Mouse (Mus musculus) limb, embryonic 11.5 days (tissue): ENCODE results near the gene Zkscan16. TPM values are rescaled to one million over a fixed set of nuclear protein-coding genes. Genes with fewer than 3 reads are reported as not detected.

Source experiments
- ATAC-seq: fragments of 200-750 bp; cut with Nextera tagmentation; 2 replicates; pipeline ENCODE4 v1.8.0; 2017; ENCODE audit warnings: low read depth; ENCODE audit not compliant: insufficient number of reproducible peaks, low FRiP score, low TSS enrichment
- DNase-seq: peaks from one replicate; pipeline ENCODE4 v3.0.0-alpha.2; 2015; ENCODE audit warnings: low spot score
- H3K27ac ChIP-seq: fragments of 300-500 bp; sonication (generic); replicated peaks from 2 replicates; pipeline ENCODE4 v1.5.1; 2014; ENCODE audit warnings: low read depth, mild to moderate bottlenecking, low read length
- H3K27me3 ChIP-seq: fragments of 300-500 bp; sonication (generic); 2 replicates; pipeline ENCODE4 v1.6.1; 2014; ENCODE audit warnings: mild to moderate bottlenecking, low read length, mixed read lengths; ENCODE audit not compliant: control insufficient read depth, insufficient read depth
- H3K36me3 ChIP-seq: fragments of 300-500 bp; sonication (generic); 2 replicates; pipeline ENCODE4 v1.6.1; 2014; ENCODE audit warnings: mild to moderate bottlenecking, low read length, moderate library complexity, mixed read lengths; ENCODE audit not compliant: control insufficient read depth, insufficient read depth
- H3K4me1 ChIP-seq: fragments of 300-500 bp; sonication (generic); 2 replicates; pipeline ENCODE4 v1.6.1; 2014; ENCODE audit warnings: low read length, mixed read lengths; ENCODE audit not compliant: control insufficient read depth, insufficient read depth
- H3K4me2 ChIP-seq: fragments of 300-500 bp; sonication (generic); 2 replicates; pipeline ENCODE4 v1.6.1; 2014; ENCODE audit warnings: low read depth, mild to moderate bottlenecking, moderate library complexity; ENCODE audit not compliant: severe bottlenecking
- H3K4me3 ChIP-seq: fragments of 300-500 bp; sonication (generic); 2 replicates; pipeline ENCODE4 v1.5.1; 2014; ENCODE audit warnings: low read depth, low read length
- H3K9ac ChIP-seq: fragments of 300-500 bp; sonication (generic); 2 replicates; pipeline ENCODE4 v1.6.1; 2014; ENCODE audit warnings: mild to moderate bottlenecking, low read length
- H3K9me3 ChIP-seq: fragments of 300-500 bp; sonication (generic); 2 replicates; pipeline ENCODE4 v1.6.1; 2016; ENCODE audit warnings: low read length; ENCODE audit not compliant: control insufficient read depth
- WGBS: fragments of 180-500 bp; shearing (Covaris S2); extraction: QIAGEN DNeasy Blood & Tissue Kit; methylation state at CpG from one replicate; pipeline ENCODE4 v1.1.7; 2014; 5-methylcytosine and 5-hydroxymethylcytosine counted together
- polyA plus RNA-seq: library from polyadenylated mRNA; unstranded; fragments of >200 nt; fragmentation: Nextera tagmentation; extraction: Ambion mirVana; gene quantifications from 2 replicates; pipeline ENCODE4 v1.2.1, GENCODE M21; 2014

The Zkscan16 gene
- polyA plus RNA-seq, 1 experiment from 2014 or later: 1.1 TPM

DNA sequence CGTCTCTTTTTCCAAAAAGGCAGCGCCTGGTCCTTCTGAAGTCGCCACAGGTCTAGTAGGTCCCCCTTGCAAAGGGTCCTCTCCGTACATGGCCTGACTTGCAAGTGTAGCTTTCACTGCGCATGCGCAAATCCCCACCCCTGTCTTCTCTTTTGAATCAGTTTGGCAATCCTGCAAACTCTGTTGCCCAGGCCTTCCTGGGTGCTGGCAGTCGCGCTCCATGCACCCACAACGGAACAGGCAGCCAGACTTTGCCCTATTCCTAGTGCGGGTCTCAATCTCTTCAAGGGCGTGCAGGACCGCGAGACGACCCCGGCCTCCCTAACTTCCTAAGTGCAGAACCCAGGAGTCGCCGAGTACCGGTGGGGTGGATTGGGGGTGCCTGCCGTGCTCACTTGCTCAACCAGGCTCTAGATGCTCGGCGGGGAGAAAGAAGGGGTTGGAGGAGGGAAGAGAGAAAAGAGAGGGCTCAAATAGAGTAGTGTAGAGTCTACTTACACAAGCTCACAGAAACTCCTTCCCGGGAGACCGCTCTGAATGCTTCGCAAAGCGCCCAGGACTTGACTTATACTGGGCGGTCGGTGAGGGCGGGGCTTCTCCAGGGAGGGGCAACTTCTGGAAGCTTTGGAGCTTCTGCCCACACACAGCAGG lies 43.2 kb downstream of the Zkscan16 start, which contains the start of gene Ptgr1:
Gene Ptgr1 (minus strand): TSS at position 580 of the 651 bp plus-strand sequence.
- H3K9me3 ChIP-seq: no peaks in the 10 kb centered on the region
- peak within 1 kb of the TSS; percentile 64 for H3K9ac ChIP-seq
- peak within 1 kb of the TSS; percentile 62 for H3K4me2 ChIP-seq
- 1% methylated on average over 28 of the region's 28 CpGs for WGBS
- H3K4me1 ChIP-seq: peaks cover 2% of the 10 kb centered on the region; the same call in 1 of the 2 replicates
- H3K27ac ChIP-seq: no peak within 1 kb of the TSS
- no peaks in the 10 kb centered on the region for H3K36me3 ChIP-seq
- DNase-seq (peak; percentile 89), ATAC-seq (peak; percentile 54)
- peak within 1 kb of the TSS; percentile 48 for H3K4me3 ChIP-seq
- H3K27me3 ChIP-seq: no peaks in the 10 kb centered on the region

- Histone ChIP-seq H3K27me3 (no peaks in the 10 kb centered on the region), H3K4me3 (no peak overlapping the region), H3K9me3 (no peaks in the 10 kb centered on the region), H3K9ac (no peak overlapping the region), H3K27ac (no peak overlapping the region), H3K4me2 (no peak overlapping the region), H3K4me1 (peaks cover 2% of the 10 kb centered on the region; the same call in 1 of the 2 replicates), H3K36me3 (no peaks in the 10 kb centered on the region)
- WGBS: 87% methylated on average over 7 of the region's 7 CpGs
- ATAC-seq (no peak), DNase-seq (no peak)
Measured at GRCm38 (mm10) chr4:58989303-58989898, 46.0 kb downstream of the Zkscan16 start.

DNA sequence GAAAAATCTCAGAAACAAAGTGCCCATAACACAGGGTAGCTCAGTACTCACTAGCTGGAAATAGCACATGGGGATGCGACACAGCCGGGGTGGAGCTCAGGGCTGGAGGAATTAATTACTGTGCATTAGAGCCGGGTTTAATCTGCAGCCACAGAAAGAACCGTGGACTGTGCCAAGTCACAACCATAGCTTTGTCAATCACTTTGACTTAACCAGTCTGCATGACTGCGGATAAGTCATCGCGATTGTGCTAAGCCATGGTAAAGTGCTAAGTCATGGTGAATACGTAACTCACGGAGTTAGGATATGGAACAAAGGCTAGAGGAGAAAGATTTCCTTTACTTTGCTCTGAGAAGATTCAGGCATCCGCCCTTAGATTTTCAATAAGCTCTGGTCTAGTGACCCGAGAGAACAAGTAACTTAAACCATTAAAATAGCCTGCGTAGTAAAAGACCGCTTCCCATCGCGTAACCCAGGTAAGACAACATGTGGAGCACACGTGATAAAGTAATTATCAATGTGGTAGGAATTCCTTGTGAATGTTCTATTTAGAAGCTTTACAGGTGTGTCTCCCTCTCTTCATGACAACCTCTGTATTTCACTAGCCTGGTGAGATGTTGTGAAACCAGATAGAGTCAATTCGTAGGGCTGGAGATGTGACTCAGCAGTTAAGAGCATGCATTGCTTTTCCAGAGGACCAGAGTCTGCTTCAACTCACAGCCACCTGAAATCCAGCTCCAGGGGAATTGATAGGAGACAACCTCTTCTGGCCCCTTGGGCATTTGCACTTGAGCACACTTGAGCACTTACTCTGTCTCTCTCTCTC lies 47.4 kb downstream of the Zkscan16 start:
- no peak overlapping the region for H3K27ac ChIP-seq
- H3K4me1 ChIP-seq: peaks cover 3% of the 10 kb centered on the region
- DNase-seq: no peak
- no peak overlapping the region for H3K4me3 ChIP-seq
- ATAC-seq: no peak
- no peaks in the 10 kb centered on the region for H3K27me3 ChIP-seq
- H3K4me2 ChIP-seq: no peak overlapping the region
- H3K9me3 ChIP-seq: no peaks in the 10 kb centered on the region
- WGBS: 86% methylated on average over 17 of the region's 17 CpGs
- no peak overlapping the region for H3K9ac ChIP-seq
- H3K36me3 ChIP-seq: no peaks in the 10 kb centered on the region

DNA sequence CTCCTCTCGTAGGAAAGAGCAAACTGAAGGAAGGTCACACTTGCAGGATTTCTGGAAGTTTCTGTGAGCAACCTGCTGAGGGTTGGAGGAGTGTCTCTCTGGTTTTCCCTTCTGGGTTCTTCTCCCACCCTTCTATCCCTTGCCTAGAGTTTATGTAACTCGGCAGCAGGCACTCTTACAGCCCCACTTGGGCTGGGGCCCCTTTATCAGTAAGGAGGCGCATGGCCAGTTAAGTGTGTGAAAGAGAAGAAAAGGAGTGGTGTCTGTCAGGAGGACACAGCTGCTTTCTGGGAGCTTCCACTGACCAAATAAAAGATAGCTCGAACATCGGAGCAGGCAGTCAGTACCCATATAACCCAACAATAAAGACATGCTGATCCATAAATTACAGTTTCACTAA lies 48.8 kb downstream of the Zkscan16 start:
- no peak overlapping the region for H3K4me3 ChIP-seq
- 80% methylated on average over 5 of the region's 5 CpGs for WGBS
- H3K27me3 ChIP-seq: no peaks in the 10 kb centered on the region
- no peak overlapping the region for H3K27ac ChIP-seq
- H3K9ac ChIP-seq: no peak overlapping the region
- ATAC-seq: no peak
- DNase-seq: no peak
- no peaks in the 10 kb centered on the region for H3K9me3 ChIP-seq
- peaks cover 3% of the 10 kb centered on the region for H3K4me1 ChIP-seq
- no peak overlapping the region for H3K4me2 ChIP-seq
- no peaks in the 10 kb centered on the region for H3K36me3 ChIP-seq

DNA sequence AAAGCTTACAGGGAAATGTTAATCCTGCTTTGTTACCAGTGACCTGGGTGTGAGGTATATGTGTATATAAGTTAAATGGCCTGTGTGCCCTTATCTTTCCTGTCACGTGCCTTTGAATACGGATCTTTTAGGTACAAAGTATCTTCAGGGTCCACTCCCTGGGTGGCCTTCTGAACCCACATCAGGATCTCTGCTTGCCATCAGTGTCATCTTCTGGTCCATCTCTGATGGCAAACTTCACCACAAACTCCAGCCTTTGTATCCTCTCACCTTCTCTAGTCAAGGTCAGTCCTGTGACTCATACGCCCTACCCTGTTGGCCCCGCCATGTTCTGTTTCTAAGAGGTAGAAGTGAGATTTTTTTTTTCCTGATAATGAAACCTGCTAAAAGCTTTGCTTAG lies 51.3 kb downstream of the Zkscan16 start, which contains the start of gene Dnajc25:
Gene Dnajc25 (plus strand): TSS at position 301 of the 400 bp plus-strand sequence.
- Histone ChIP-seq H3K27ac (no peak within 1 kb of the TSS), H3K36me3 (no peaks in the 10 kb centered on the region), H3K9ac (no peak within 1 kb of the TSS), H3K4me1 (peaks cover 4% of the 10 kb centered on the region; the same call in 1 of the 2 replicates), H3K9me3 (no peaks in the 10 kb centered on the region), H3K27me3 (no peaks in the 10 kb centered on the region), H3K4me3 (no peak within 1 kb of the TSS), H3K4me2 (no peak within 1 kb of the TSS)
- ATAC-seq: no peak
- WGBS: 86% methylated on average over 4 of the region's 4 CpGs
- DNase-seq: no peak

- Histone ChIP-seq H3K9me3 (no peaks in the 10 kb centered on the region), H3K4me2 (no peak overlapping the region), H3K27me3 (no peaks in the 10 kb centered on the region), H3K9ac (no peak overlapping the region), H3K36me3 (no peaks in the 10 kb centered on the region), H3K4me1 (peaks cover 5% of the 10 kb centered on the region; the same call in 1 of the 2 replicates), H3K4me3 (no peak overlapping the region), H3K27ac (no peak overlapping the region)
- no peak for ATAC-seq
- no peak for DNase-seq
- 67% methylated on average over 8 of the region's 8 CpGs for WGBS
Measured at GRCm38 (mm10) chr4:58995251-58995693, 51.8 kb downstream of the Zkscan16 start.

- Histone ChIP-seq H3K27ac (no peak overlapping the region), H3K36me3 (no peaks in the 10 kb centered on the region), H3K4me3 (no peak overlapping the region), H3K9me3 (no peaks in the 10 kb centered on the region), H3K4me2 (no peak overlapping the region), H3K27me3 (no peaks in the 10 kb centered on the region), H3K9ac (no peak overlapping the region), H3K4me1 (peaks cover 5% of the 10 kb centered on the region; the same call in 1 of the 2 replicates)
- ATAC-seq (no peak), DNase-seq (no peak)
- WGBS: 76% methylated on average over 5 of the region's 5 CpGs
Measured at GRCm38 (mm10) chr4:58997081-58997480, 53.7 kb downstream of the Zkscan16 start.

GRCm38 (mm10) chr4:58998688-58999087 lies 55.3 kb downstream of the Zkscan16 start:
- Histone ChIP-seq H3K9me3 (no peaks in the 10 kb centered on the region), H3K36me3 (no peaks in the 10 kb centered on the region), H3K27ac (no peak overlapping the region), H3K9ac (no peak overlapping the region), H3K4me2 (no peak overlapping the region), H3K4me1 (peaks cover 5% of the 10 kb centered on the region; the same call in 1 of the 2 replicates), H3K27me3 (no peaks in the 10 kb centered on the region), H3K4me3 (no peak overlapping the region)
- no peak for DNase-seq
- ATAC-seq: no peak
- WGBS: 94% methylated on average over 1 of the region's 1 CpGs
